Mouse (Mus musculus) megakaryocyte, embryonic 14.5 days (primary cell): ENCODE measurements around the gene Tmem53.

ENCODE experiments used
- FLI1 ChIP-seq: IDR thresholded peaks from 2 replicates; pipeline ENCODE4 v1.6.1; 2012; ENCODE audit warnings: low read length, inconsistent platforms, mixed read lengths
- GATA1 ChIP-seq: IDR thresholded peaks from 3 replicates; pipeline ENCODE4 v1.6.1; 2012; ENCODE audit warnings: mixed read lengths, low read length, inconsistent platforms, borderline replicate concordance

DNA sequence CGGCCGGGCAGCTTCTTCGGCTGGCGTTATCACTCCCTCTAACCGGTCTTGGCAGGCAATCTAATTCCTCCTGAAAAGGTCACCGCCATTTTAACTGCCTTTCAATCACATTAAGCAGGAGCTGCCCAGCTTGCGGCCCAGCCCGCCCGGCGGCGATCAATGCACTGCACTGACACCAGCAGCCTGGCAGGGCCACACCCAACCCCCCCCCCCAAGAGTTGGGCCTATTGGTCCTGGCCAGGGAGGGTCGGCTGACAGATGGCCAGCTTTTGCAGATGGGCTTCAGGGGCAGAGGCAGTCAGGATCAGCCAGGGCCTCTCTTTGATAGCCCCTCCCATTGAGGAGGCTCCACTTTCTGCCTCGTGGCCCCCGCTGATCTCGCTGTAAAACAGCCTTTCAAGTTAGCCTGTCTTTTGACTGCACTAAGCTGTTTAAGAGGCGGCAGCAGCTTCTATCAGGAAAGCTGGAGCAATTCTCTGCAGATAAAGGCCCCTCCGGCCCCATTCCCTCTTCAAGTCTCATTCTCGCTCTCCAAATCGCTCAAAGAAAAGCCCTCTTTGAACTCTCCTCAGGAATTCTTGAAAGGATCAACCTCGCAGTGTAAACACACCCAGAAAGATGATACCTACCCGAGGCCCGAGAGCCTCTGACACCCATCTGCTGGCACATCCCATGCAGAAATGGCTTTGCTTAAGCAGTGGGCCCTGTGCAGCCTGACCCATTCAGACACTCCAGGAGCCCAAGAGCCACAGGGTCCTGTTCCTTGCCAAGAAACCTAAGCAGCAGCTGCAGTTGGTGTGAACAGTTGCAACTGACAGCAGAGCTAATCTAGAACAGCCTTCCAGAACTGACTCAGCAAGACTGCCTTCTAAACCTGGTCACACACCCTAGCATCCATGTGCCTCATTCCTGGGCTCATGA lies 31.8 kb downstream of the Tmem53 start:
- TF ChIP-seq GATA1 (no peak), FLI1 (no peak)
